Mouse (Mus musculus): ENCODE data around the gene A730015C16Rik.

Gene A730015C16Rik

GRCm38 (mm10) chr4:108848505-108848848 is at the start of gene A730015C16Rik:
Gene A730015C16Rik (minus strand): TSS chr4:108848619.
- no peak for DNase-seq (ENCODE audit: low spot score)

GRCm38 (mm10) chr4:108890876-108891275 is 42.5 kb upstream of the A730015C16Rik start:
- DNase-seq (ENCODE audit: low spot score), result no peak

- DNase-seq (ENCODE audit: low spot score), result no peak
These were observed 39.0 kb upstream of the A730015C16Rik start for GRCm38 (mm10) chr4:108887456-108887855.

- no peak for DNase-seq (ENCODE audit: low spot score)
These were observed 35.4 kb upstream of the A730015C16Rik start for GRCm38 (mm10) chr4:108883815-108884214.

GRCm38 (mm10) chr4:108878963-108879822 is 30.8 kb upstream of the A730015C16Rik start, which contains the start of gene Rab3b:
Gene Rab3b (plus strand): TSS chr4:108879063.
- DNase-seq (ENCODE audit: low spot score), result peak; percentile 62

- DNase-seq (ENCODE audit: low spot score), result no peak
These were observed 29.5 kb upstream of the A730015C16Rik start for GRCm38 (mm10) chr4:108877901-108878300.

- no peak for DNase-seq (ENCODE audit: low spot score)
These were observed 25.3 kb upstream of the A730015C16Rik start for GRCm38 (mm10) chr4:108873746-108874145.

GRCm38 (mm10) chr4:108869730-108870374 is 21.4 kb upstream of the A730015C16Rik start:
- peak; percentile 88 for DNase-seq (ENCODE audit: low spot score)

GRCm38 (mm10) chr4:108866806-108867205 is 18.4 kb upstream of the A730015C16Rik start:
- peak; percentile 62 for DNase-seq (ENCODE audit: low spot score)

GRCm38 (mm10) chr4:108847715-108848504 is 509 bp downstream of the A730015C16Rik start, which contains the start of gene Kti12:
Gene Kti12 (plus strand): TSS chr4:108847785.
- DNase-seq (ENCODE audit: low spot score), result peak; percentile 81

- DNase-seq (ENCODE audit: low spot score), result no peak
These were observed 2.4 kb downstream of the A730015C16Rik start for GRCm38 (mm10) chr4:108845824-108846569.

GRCm38 (mm10) chr4:108843336-108843735 is 5.1 kb downstream of the A730015C16Rik start:
- no peak for DNase-seq (ENCODE audit: low spot score)

- no peak for DNase-seq (ENCODE audit: low spot score)
These were observed 6.4 kb downstream of the A730015C16Rik start for GRCm38 (mm10) chr4:108841920-108842578.

GRCm38 (mm10) chr4:108838031-108838430 is 10.4 kb downstream of the A730015C16Rik start:
- DNase-seq (ENCODE audit: low spot score), result no peak

GRCm38 (mm10) chr4:108835496-108835895 is 12.9 kb downstream of the A730015C16Rik start:
- no peak for DNase-seq (ENCODE audit: low spot score)

- no peak for DNase-seq (ENCODE audit: low spot score)
These were observed 13.5 kb downstream of the A730015C16Rik start for GRCm38 (mm10) chr4:108834971-108835311.

- DNase-seq (ENCODE audit: low spot score), result peak; percentile 80
These were observed 14.1 kb downstream of the A730015C16Rik start, which contains the start of gene Txndc12 for GRCm38 (mm10) chr4:108834115-108834970. Gene Txndc12 (plus strand): TSS chr4:108834601.

GRCm38 (mm10) chr4:108833828-108834114 is 14.6 kb downstream of the A730015C16Rik start:
- no peak for DNase-seq (ENCODE audit: low spot score)

GRCm38 (mm10) chr4:108832916-108833827 is 15.2 kb downstream of the A730015C16Rik start, which contains the start of gene Btf3l4:
Gene Btf3l4 (minus strand): TSS chr4:108833614.
- peak; percentile 89 for DNase-seq (ENCODE audit: low spot score)
